Mouse (Mus musculus) midbrain, embryonic 14.5 days (tissue): ENCODE results near the gene Nrp2. TPM values are rescaled to one million over a fixed set of nuclear protein-coding genes. Genes with fewer than 3 reads are reported as not detected.

Source experiments
- ATAC-seq: fragments of 200-750 bp; cut with Nextera tagmentation; 2 replicates; pipeline ENCODE4 v1.8.0; 2017; ENCODE audit warnings: moderate number of reproducible peaks, moderate library complexity; ENCODE audit not compliant: low FRiP score, low TSS enrichment
- DNase-seq: peaks from one replicate; pipeline ENCODE4 v3.0.0-alpha.2; 2015
- H3K27ac ChIP-seq: fragments of 300-500 bp; sonication (generic); replicated peaks from 2 replicates; pipeline ENCODE4 v1.5.1; 2014; ENCODE audit warnings: mild to moderate bottlenecking, low read depth, low read length, moderate library complexity
- H3K27me3 ChIP-seq: fragments of 300-500 bp; sonication (generic); 2 replicates; pipeline ENCODE4 v1.6.1; 2014; ENCODE audit warnings: low read length, control low read depth, mixed read lengths; ENCODE audit not compliant: control insufficient read depth, insufficient read depth
- H3K36me3 ChIP-seq: fragments of 300-500 bp; sonication (generic); 2 replicates; pipeline ENCODE4 v1.6.1; 2014; ENCODE audit warnings: low read length, control low read depth; ENCODE audit not compliant: control insufficient read depth, insufficient read depth
- H3K4me1 ChIP-seq: fragments of 300-500 bp; sonication (generic); 2 replicates; pipeline ENCODE4 v1.6.1; 2014; ENCODE audit warnings: mild to moderate bottlenecking, antibody characterized with exemption, low read length, control low read depth; ENCODE audit not compliant: control insufficient read depth, insufficient read depth
- H3K4me2 ChIP-seq: fragments of 300-500 bp; sonication (generic); 2 replicates; pipeline ENCODE4 v1.6.1; 2014; ENCODE audit warnings: mild to moderate bottlenecking, low read length, moderate library complexity
- H3K4me3 ChIP-seq: fragments of 300-500 bp; sonication (generic); replicated peaks from 2 replicates; pipeline ENCODE4 v1.5.1; 2014; ENCODE audit warnings: low read depth, low read length
- H3K9ac ChIP-seq: fragments of 300-500 bp; sonication (generic); replicated peaks from 2 replicates; pipeline ENCODE4 v1.6.1; 2014; ENCODE audit warnings: mild to moderate bottlenecking, low read length, moderate library complexity
- H3K9me3 ChIP-seq: fragments of 300-500 bp; sonication (generic); 2 replicates; pipeline ENCODE4 v1.6.1; 2016; ENCODE audit warnings: low read length, control low read depth, mixed read lengths; ENCODE audit not compliant: control insufficient read depth
- WGBS: fragments of 180-500 bp; shearing (Covaris S2); extraction: QIAGEN DNeasy Blood & Tissue Kit; methylation state at CpG from one replicate; pipeline ENCODE4 v1.1.7; 2014; 5-methylcytosine and 5-hydroxymethylcytosine counted together
- polyA plus RNA-seq: library from polyadenylated mRNA; unstranded; fragments of >200 nt; fragmentation: Nextera tagmentation; extraction: Ambion mirVana; gene quantifications from 2 replicates; pipeline ENCODE4 v1.2.1, GENCODE M21; 2014

Gene Nrp2
- polyA plus RNA-seq, 1 experiment from 2014 or later = 19.5 TPM

- Histone ChIP-seq H3K36me3 (no peaks in the 10 kb centered on the region; the same call in 1 of the 2 replicates), H3K4me2 (no peak overlapping the region), H3K4me1 (0 out of 2 replicates have a peak, but pooled peaks cover 3% of the 10 kb centered on the region), H3K9me3 (no peaks in the 10 kb centered on the region), H3K9ac (no peak overlapping the region), H3K27ac (no peak overlapping the region), H3K4me3 (no peak overlapping the region), H3K27me3 (no peaks in the 10 kb centered on the region)
- ATAC-seq = no peak
- 81% methylated on average over 4 of the region's 4 CpGs for WGBS
- no peak for DNase-seq
Observed at GRCm38 (mm10) chr1:62735835-62736234, 32.8 kb downstream of the Nrp2 start.

GRCm38 (mm10) chr1:62736455-62737012 is 33.4 kb downstream of the Nrp2 start:
- Histone ChIP-seq H3K36me3 (no peaks in the 10 kb centered on the region; the same call in 1 of the 2 replicates), H3K27ac (no peak overlapping the region), H3K4me2 (no peak overlapping the region), H3K4me3 (no peak overlapping the region), H3K9ac (no peak overlapping the region), H3K4me1 (0 out of 2 replicates have a peak, but pooled peaks cover 3% of the 10 kb centered on the region), H3K27me3 (no peaks in the 10 kb centered on the region), H3K9me3 (no peaks in the 10 kb centered on the region)
- no peak for ATAC-seq
- DNase-seq = no peak
- WGBS = 70% methylated on average over 8 of the region's 8 CpGs

- 83% methylated on average over 11 of the region's 11 CpGs for WGBS
Observed at GRCm38 (mm10) chr1:62738165-62738564, 35.1 kb downstream of the Nrp2 start.

GRCm38 (mm10) chr1:62742092-62742491 is 39.0 kb downstream of the Nrp2 start:
- Histone ChIP-seq H3K4me1 (peaks cover 3% of the 10 kb centered on the region; the same call in 1 of the 2 replicates), H3K9me3 (no peaks in the 10 kb centered on the region), H3K27me3 (peaks cover 4% of the 10 kb centered on the region; the same call in 1 of the 2 replicates), H3K4me3 (no peak overlapping the region), H3K36me3 (peaks cover 16% of the 10 kb centered on the region), H3K27ac (no peak overlapping the region), H3K9ac (no peak overlapping the region), H3K4me2 (no peak overlapping the region)
- no peak for ATAC-seq
- DNase-seq = no peak
- WGBS = 18% methylated on average over 3 of the region's 3 CpGs

More at GRCm38 (mm10) chr1:62738165-62738564, 35.1 kb downstream of the Nrp2 start:
- H3K27ac ChIP-seq = no peak overlapping the region
- no peak overlapping the region for H3K4me2 ChIP-seq
- no peak overlapping the region for H3K4me3 ChIP-seq
- H3K36me3 ChIP-seq = no peaks in the 10 kb centered on the region; the same call in 1 of the 2 replicates
- H3K9me3 ChIP-seq = no peaks in the 10 kb centered on the region
- H3K4me1 ChIP-seq = peaks cover 3% of the 10 kb centered on the region; the same call in 1 of the 2 replicates
- DNase-seq = no peak
- H3K27me3 ChIP-seq = no peaks in the 10 kb centered on the region
- no peak for ATAC-seq
- no peak overlapping the region for H3K9ac ChIP-seq

GRCm38 (mm10) chr1:62743064-62743694 is 40.1 kb downstream of the Nrp2 start:
- H3K9me3 ChIP-seq = no peaks in the 10 kb centered on the region
- H3K36me3 ChIP-seq = peaks cover 21% of the 10 kb centered on the region
- no peak overlapping the region for H3K4me2 ChIP-seq
- ATAC-seq (no peak), DNase-seq (no peak)
- peaks cover 3% of the 10 kb centered on the region; the same call in 1 of the 2 replicates for H3K4me1 ChIP-seq
- 8% methylated on average over 8 of the region's 8 CpGs for WGBS
- no peak overlapping the region for H3K27ac ChIP-seq
- peaks cover 10% of the 10 kb centered on the region; the same call in 1 of the 2 replicates for H3K27me3 ChIP-seq
- no peak overlapping the region for H3K4me3 ChIP-seq
- H3K9ac ChIP-seq = no peak overlapping the region

GRCm38 (mm10) chr1:62745889-62746288 is 42.8 kb downstream of the Nrp2 start:
- no peak overlapping the region for H3K27ac ChIP-seq
- H3K9me3 ChIP-seq = no peaks in the 10 kb centered on the region
- no peak for ATAC-seq
- no peak overlapping the region for H3K4me3 ChIP-seq
- peaks cover 12% of the 10 kb centered on the region; the same call in 1 of the 2 replicates for H3K4me1 ChIP-seq
- H3K27me3 ChIP-seq = peaks cover 27% of the 10 kb centered on the region; the same call in 1 of the 2 replicates
- H3K4me2 ChIP-seq = no peak overlapping the region
- no peak overlapping the region for H3K9ac ChIP-seq
- peaks cover 28% of the 10 kb centered on the region for H3K36me3 ChIP-seq
- DNase-seq = no peak
- 91% methylated on average over 8 of the region's 8 CpGs for WGBS

GRCm38 (mm10) chr1:62747421-62748111 is 44.5 kb downstream of the Nrp2 start:
- no peak overlapping the region for H3K9ac ChIP-seq
- no peak overlapping the region for H3K4me3 ChIP-seq
- H3K9me3 ChIP-seq = no peaks in the 10 kb centered on the region
- ATAC-seq (no peak), DNase-seq (no peak)
- H3K27ac ChIP-seq = no peak overlapping the region
- peaks cover 28% of the 10 kb centered on the region for H3K36me3 ChIP-seq
- peaks cover 27% of the 10 kb centered on the region; the same call in 1 of the 2 replicates for H3K27me3 ChIP-seq
- no peak overlapping the region for H3K4me2 ChIP-seq
- peaks cover 26% of the 10 kb centered on the region for H3K4me1 ChIP-seq
- WGBS = 81% methylated on average over 10 of the region's 10 CpGs

GRCm38 (mm10) chr1:62748361-62748760 is 45.3 kb downstream of the Nrp2 start:
- ATAC-seq = no peak
- H3K36me3 ChIP-seq = peaks cover 28% of the 10 kb centered on the region

More at GRCm38 (mm10) chr1:62748361-62748760, 45.3 kb downstream of the Nrp2 start:
- H3K27ac ChIP-seq = no peak overlapping the region
- H3K4me2 ChIP-seq = no peak overlapping the region
- peaks cover 34% of the 10 kb centered on the region for H3K4me1 ChIP-seq
- H3K9me3 ChIP-seq = no peaks in the 10 kb centered on the region
- H3K4me3 ChIP-seq = no peak overlapping the region
- no peak overlapping the region for H3K9ac ChIP-seq
- DNase-seq = no peak
- WGBS = 70% methylated on average over 3 of the region's 3 CpGs
- H3K27me3 ChIP-seq = peaks cover 30% of the 10 kb centered on the region; the same call in 1 of the 2 replicates
